Mouse (Mus musculus): ENCODE results near the gene Iqcj. TPM values are rescaled to one million over a fixed set of nuclear protein-coding genes. Genes with fewer than 3 reads are reported as not detected.

The Iqcj gene
- total RNA-seq, 1 experiment from 2014 or later = not detected

Other genes with a start within 250 kb of the Iqcj start
- not detected in 2 replicates for gene Iqschfp, start within 50 bp of the Iqcj start, total RNA-seq (2017)
- 0.75 and 0.94 TPM in 2 replicates for gene Schip1, start 172.6 kb downstream of the Iqcj start, total RNA-seq (2017)

Data from hematopoietic stem cell, adult 5-6 weeks (primary cell).